Mouse (Mus musculus): ENCODE results near the gene Rgs13. TPM values are rescaled to one million over a fixed set of nuclear protein-coding genes. Genes with fewer than 3 reads are reported as not detected.

Rgs13 gene
- polyA plus RNA-seq, 1 experiment: not detected

DNA sequence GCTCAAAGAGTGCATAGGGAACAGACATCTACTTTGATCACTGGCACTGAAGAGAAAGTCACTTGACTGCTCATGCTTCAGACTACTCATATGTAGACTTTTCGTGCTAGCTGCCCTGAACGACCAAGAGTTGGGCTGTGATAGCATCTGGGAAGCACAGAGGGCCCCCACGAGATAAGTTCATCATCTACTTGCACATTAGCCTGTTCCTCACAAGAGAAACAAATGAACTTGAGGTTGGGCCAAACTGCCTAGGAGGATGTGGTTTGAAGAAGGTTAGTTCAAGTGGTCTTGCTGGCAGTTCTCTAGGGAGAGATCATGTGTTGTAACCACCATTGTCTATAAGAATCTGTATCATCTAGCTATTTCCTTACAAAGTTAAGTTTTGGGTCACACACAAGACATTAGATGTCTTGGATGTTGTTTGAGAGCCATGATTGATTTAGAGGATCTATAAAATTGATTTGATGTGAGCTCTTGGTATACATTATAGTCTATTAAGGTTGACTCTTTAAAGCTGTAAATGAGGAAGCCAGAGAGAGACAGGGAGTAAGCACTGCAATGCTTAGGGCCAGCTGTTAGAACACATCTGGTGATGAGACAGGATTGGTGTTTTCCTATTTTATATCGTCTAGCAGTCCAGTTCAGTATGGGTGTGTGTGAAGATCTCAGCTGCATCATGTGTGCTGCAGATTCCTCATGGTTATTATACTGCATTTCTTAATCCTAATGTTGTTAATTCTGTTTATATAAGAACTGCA is 8.0 kb upstream of the Rgs13 start:
- Histone ChIP-seq H3K27ac (ENCODE audit: insufficient read depth, low read depth, low read length) (no peak overlapping the region), H3K4me3 (ENCODE audit: insufficient read depth, low read length) (no peak overlapping the region), H3K4me1 (ENCODE audit: control insufficient read depth, insufficient read depth, low read length) (peaks cover 18% of the 10 kb centered on the region)
- TF ChIP-seq CTCF (IDR thresholded peaks at IDR 0.05; ENCODE audit: low read depth, low read length) (no peak), POLR2A (IDR thresholded peaks at IDR 0.05; ENCODE audit: borderline replicate concordance, low read depth, low read length) (no peak)

DNA sequence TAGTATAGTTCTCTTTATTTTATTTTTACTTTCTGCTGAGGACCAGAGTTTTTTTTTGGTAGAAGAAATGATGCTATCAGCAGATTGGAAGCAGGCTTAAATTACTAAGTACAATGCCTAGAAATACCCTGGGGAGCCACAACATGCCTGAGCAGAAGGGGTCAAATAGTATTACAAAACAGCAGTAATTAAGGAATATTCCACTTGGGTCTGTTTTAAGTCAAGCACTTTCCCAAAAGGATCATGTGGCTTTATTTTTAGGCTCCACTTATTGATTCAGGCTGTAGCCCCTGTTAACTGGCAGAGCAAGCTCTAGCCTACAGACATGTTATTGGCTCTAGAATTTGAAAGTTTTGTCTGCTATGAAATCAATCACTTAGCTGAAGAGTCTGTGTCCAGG is 6.5 kb upstream of the Rgs13 start:
- Histone ChIP-seq H3K4me1 (ENCODE audit: control insufficient read depth, insufficient read depth, low read length) (peaks cover 18% of the 10 kb centered on the region), H3K27ac (ENCODE audit: insufficient read depth, low read depth, low read length) (peak overlapping the region; percentile 31; the same call in 1 of the 2 replicates), H3K4me3 (ENCODE audit: insufficient read depth, low read length) (no peak overlapping the region)
- TF ChIP-seq CTCF (IDR thresholded peaks at IDR 0.05; ENCODE audit: low read depth, low read length) (no peak), POLR2A (IDR thresholded peaks at IDR 0.05; ENCODE audit: borderline replicate concordance, low read depth, low read length) (no peak)

DNA sequence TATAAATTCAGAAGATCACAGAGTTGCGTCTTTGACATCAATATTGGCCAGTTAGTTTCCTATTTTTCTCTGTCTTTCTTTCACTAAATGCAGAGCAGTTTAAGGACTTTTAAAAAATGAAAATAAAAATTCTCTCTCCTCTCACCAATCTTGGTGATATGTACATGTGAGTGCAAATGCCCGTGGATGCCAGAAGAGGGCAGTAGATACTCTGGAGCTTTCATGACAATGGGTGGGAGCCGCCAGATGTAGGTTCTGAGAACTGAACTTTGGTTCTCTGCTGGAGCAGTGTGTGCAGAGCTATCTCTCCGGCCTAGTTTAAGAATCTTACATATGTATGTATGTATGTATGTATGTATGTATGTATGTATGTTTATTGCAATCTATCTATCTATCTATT is 2.4 kb upstream of the Rgs13 start:
- H3K27ac ChIP-seq (ENCODE audit: insufficient read depth, low read depth, low read length): no peak overlapping the region
- TF ChIP-seq POLR2A (IDR thresholded peaks at IDR 0.05; ENCODE audit: borderline replicate concordance, low read depth, low read length): no peak
- TF ChIP-seq CTCF (IDR thresholded peaks at IDR 0.05; ENCODE audit: low read depth, low read length): no peak
- H3K4me1 ChIP-seq (ENCODE audit: control insufficient read depth, insufficient read depth, low read length): peaks cover 4% of the 10 kb centered on the region
- no peak overlapping the region for H3K4me3 ChIP-seq (ENCODE audit: insufficient read depth, low read length)

DNA sequence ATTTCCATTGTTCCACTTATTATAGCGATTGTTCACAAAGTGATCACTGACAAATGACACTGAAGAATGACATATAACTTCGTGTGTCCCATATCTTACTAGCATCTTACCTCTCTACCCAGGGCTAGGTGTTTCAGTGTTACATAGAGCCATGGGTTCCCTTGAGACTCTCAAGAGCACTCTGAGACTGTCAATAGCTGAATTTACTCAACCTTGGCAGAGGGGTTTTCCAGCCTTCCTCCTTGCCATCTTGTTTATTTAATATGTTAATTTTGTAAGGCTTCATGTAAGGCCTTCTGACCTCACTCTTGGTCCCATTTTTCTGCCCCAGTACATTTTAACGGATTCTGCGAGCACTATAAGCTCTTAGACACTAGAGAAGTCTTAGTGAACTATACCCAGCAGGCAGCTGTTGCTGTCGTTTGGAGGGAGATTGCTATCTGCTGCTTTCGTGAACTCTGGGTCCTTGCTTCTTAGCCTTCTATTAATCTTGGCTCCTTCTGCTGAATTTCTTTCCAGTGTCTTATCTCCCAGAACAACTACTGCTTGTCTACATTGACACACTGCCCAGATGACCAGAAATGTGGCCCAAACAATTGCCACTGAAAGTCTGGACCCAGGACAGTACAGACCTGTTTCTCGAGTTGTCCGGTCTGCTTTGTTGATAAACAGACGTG is 1.2 kb upstream of the Rgs13 start:
- H3K4me1 ChIP-seq (ENCODE audit: control insufficient read depth, insufficient read depth, low read length): no peaks in the 10 kb centered on the region
- no peak overlapping the region for H3K4me3 ChIP-seq (ENCODE audit: insufficient read depth, low read length)
- TF ChIP-seq CTCF (IDR thresholded peaks at IDR 0.05; ENCODE audit: low read depth, low read length) (no peak), POLR2A (IDR thresholded peaks at IDR 0.05; ENCODE audit: borderline replicate concordance, low read depth, low read length) (no peak)
- H3K27ac ChIP-seq (ENCODE audit: insufficient read depth, low read depth, low read length): no peak overlapping the region

DNA sequence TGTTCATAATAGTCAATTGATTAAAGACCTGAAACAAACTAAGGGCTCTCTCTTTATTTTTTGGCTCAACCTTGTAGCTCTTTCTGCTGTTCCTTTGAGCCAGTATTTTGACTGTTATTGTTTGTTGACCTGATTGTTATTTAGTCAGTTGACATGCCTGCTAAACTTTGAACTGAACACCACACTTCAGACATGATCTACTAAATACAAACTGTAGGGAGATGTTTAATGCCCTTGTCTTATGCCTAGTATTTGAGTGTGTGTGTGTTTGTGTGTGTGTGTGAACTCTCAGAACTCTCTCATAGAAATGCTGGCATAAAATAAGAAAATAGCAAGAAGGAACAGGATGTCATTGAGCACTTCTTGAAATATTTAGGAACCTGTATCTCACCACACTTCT is 448 bp upstream of the Rgs13 start:
- Histone ChIP-seq H3K27ac (ENCODE audit: insufficient read depth, low read depth, low read length) (no peak overlapping the region), H3K4me1 (ENCODE audit: control insufficient read depth, insufficient read depth, low read length) (no peaks in the 10 kb centered on the region), H3K4me3 (ENCODE audit: insufficient read depth, low read length) (no peak overlapping the region)
- no peak for TF ChIP-seq CTCF (IDR thresholded peaks at IDR 0.05; ENCODE audit: low read depth, low read length)
- no peak for TF ChIP-seq POLR2A (IDR thresholded peaks at IDR 0.05; ENCODE audit: borderline replicate concordance, low read depth, low read length)

DNA sequence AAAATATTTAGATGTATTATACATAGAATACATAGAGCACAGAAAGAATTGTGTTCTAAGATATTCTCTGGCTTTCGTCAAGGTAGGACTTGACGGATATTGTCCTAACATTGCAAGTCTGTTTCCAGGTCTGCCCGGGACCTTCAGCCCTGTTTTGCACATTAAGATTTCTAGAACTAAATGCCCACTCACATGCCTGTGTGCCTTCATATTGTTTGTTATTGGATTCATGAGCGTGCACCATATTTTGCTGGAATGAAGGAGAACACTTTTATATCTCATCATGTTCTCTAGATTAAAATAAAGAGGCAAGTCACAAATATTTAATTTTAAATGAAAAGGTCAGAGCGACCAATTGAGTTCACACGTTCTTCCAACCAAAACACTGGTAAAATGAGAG is 2.4 kb downstream of the Rgs13 start:
- TF ChIP-seq CTCF (IDR thresholded peaks at IDR 0.05; ENCODE audit: low read depth, low read length): no peak
- no peak for TF ChIP-seq POLR2A (IDR thresholded peaks at IDR 0.05; ENCODE audit: borderline replicate concordance, low read depth, low read length)
- no peaks in the 10 kb centered on the region for H3K4me1 ChIP-seq (ENCODE audit: control insufficient read depth, insufficient read depth, low read length)
- H3K27ac ChIP-seq (ENCODE audit: insufficient read depth, low read depth, low read length): no peak overlapping the region
- H3K4me3 ChIP-seq (ENCODE audit: insufficient read depth, low read length): no peak overlapping the region

DNA sequence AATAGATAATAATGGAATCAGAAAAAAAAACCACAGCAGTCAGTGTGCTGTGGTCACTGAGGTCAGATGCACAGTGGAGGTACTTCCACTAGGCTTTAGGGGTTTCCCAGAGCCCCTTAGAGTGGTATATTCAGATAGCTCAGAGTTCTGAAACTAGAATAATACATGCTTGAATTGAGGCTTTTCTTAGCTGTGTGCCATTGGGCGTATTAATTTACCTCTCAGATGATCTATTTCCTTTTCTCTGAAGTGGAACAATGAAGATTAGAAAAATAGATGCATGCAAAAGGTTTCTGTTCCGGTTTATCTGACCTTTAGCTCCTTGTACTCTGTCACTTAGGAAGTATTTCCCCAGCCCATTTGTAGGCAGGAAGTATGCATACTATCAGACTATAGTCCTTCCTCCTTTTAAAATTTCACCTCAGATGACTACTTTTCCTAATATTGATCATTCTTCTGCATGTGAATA is 3.6 kb downstream of the Rgs13 start:
- no peak for TF ChIP-seq CTCF (IDR thresholded peaks at IDR 0.05; ENCODE audit: low read depth, low read length)
- no peak for TF ChIP-seq POLR2A (IDR thresholded peaks at IDR 0.05; ENCODE audit: borderline replicate concordance, low read depth, low read length)
- H3K4me1 ChIP-seq (ENCODE audit: control insufficient read depth, insufficient read depth, low read length): no peaks in the 10 kb centered on the region
- no peak overlapping the region for H3K4me3 ChIP-seq (ENCODE audit: insufficient read depth, low read length)
- no peak overlapping the region for H3K27ac ChIP-seq (ENCODE audit: insufficient read depth, low read depth, low read length)

DNA sequence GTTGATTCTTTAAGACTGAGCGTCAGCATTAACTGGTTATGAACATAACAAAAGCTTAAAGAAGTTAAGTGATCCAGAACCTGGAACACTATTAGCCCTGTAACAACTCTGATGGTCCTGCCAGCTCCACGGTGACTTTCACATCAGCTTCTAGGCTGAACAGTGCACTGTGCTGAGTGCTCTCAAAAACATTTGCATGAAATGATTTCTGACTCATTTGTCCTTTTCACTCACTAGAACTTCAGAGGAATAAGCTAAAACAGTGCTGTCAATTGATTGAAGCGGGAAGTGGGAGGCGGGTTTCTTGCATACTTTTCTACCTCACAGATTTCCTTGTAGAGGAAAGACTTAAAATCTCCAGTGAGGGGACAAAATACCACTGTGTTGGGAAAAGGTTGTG is 8.3 kb downstream of the Rgs13 start:
- no peak overlapping the region for H3K4me3 ChIP-seq (ENCODE audit: insufficient read depth, low read length)
- H3K27ac ChIP-seq (ENCODE audit: insufficient read depth, low read depth, low read length): no peak overlapping the region
- no peaks in the 10 kb centered on the region for H3K4me1 ChIP-seq (ENCODE audit: control insufficient read depth, insufficient read depth, low read length)
- TF ChIP-seq POLR2A (IDR thresholded peaks at IDR 0.05; ENCODE audit: borderline replicate concordance, low read depth, low read length): no peak
- no peak for TF ChIP-seq CTCF (IDR thresholded peaks at IDR 0.05; ENCODE audit: low read depth, low read length)

DNA sequence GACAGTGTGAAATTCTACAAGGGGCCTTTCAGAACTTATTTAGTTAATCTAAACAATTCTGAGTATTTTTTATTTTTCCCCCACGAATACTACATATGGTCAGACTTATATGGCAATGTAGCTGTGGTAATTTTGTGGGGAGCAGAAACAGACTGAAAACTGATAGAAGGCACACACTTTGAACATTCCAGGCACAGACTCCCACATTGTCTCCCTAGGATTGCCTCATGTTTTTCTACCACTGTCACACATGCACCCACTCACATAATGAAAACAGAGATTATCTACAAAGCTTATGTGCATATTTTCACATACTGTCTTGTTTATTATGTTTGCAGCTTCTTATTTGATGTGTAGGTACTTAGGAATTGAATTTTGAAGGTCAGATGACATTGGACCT is 9.4 kb downstream of the Rgs13 start:
- Histone ChIP-seq H3K4me3 (ENCODE audit: insufficient read depth, low read length) (no peak overlapping the region), H3K27ac (ENCODE audit: insufficient read depth, low read depth, low read length) (no peak overlapping the region), H3K4me1 (ENCODE audit: control insufficient read depth, insufficient read depth, low read length) (no peaks in the 10 kb centered on the region)
- no peak for TF ChIP-seq POLR2A (IDR thresholded peaks at IDR 0.05; ENCODE audit: borderline replicate concordance, low read depth, low read length)
- no peak for TF ChIP-seq CTCF (IDR thresholded peaks at IDR 0.05; ENCODE audit: low read depth, low read length)

DNA sequence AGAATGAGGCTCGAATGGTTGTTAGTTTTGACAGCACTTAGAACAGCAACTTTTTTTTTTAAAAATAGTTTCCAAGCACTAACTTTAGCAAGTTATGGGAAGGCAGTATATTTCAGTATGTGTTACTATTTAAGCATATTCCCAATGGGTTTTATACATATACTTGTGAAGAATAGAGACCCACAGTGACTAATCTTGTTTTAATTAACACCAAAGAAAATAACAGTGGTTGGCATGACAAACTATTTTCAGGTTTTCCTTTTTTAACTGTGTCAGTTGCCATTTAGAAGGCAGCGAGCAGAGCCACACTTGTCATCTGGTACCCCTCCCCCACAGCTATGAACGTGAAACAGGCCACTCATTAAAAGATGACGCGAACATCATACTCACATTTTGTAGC is 10.3 kb downstream of the Rgs13 start:
- no peaks in the 10 kb centered on the region for H3K4me1 ChIP-seq (ENCODE audit: control insufficient read depth, insufficient read depth, low read length)
- H3K27ac ChIP-seq (ENCODE audit: insufficient read depth, low read depth, low read length): no peak overlapping the region
- no peak overlapping the region for H3K4me3 ChIP-seq (ENCODE audit: insufficient read depth, low read length)
- TF ChIP-seq CTCF (IDR thresholded peaks at IDR 0.05; ENCODE audit: low read depth, low read length): no peak
- TF ChIP-seq POLR2A (IDR thresholded peaks at IDR 0.05; ENCODE audit: borderline replicate concordance, low read depth, low read length): no peak

All from bone marrow macrophage, adult 2 months (primary cell).